Mouse (Mus musculus): ENCODE data around the gene Krt76. TPM values are rescaled to one million over a fixed set of nuclear protein-coding genes. Genes with fewer than 3 reads are reported as not detected.

Krt76 gene
- total RNA-seq, 4 experiments from 2014 or later = not detected

GRCm38 (mm10) chr15:101860421-101861130 is 32.1 kb downstream of the Krt76 start:
- no peak for DNase-seq (ENCODE audit: low spot score in 2 of 2)

GRCm38 (mm10) chr15:101859735-101860170 is 33.0 kb downstream of the Krt76 start:
- DNase-seq (ENCODE audit: low spot score in 2 of 2) = peak in 1 of 2 experiments; percentile 57

- no peak for DNase-seq (ENCODE audit: low spot score in 2 of 2)
Measured at GRCm38 (mm10) chr15:101858673-101859425, 33.9 kb downstream of the Krt76 start.

GRCm38 (mm10) chr15:101856696-101857095 is 36.0 kb downstream of the Krt76 start:
- DNase-seq (ENCODE audit: low spot score in 2 of 2) = no peak

GRCm38 (mm10) chr15:101855732-101856131 is 37.0 kb downstream of the Krt76 start:
- DNase-seq (ENCODE audit: low spot score in 2 of 2) = no peak

- DNase-seq (ENCODE audit: low spot score in 2 of 2) = no peak
Measured at GRCm38 (mm10) chr15:101854294-101854693, 38.4 kb downstream of the Krt76 start.

- no peak for DNase-seq (ENCODE audit: low spot score in 2 of 2)
Measured at GRCm38 (mm10) chr15:101852571-101852970, 40.1 kb downstream of the Krt76 start.

- DNase-seq (ENCODE audit: low spot score in 2 of 2) = no peak
Measured at GRCm38 (mm10) chr15:101850694-101851093, 42.0 kb downstream of the Krt76 start, which contains the start of gene Krt1. Krt1 (minus strand) TSS chr15:101850794.

GRCm38 (mm10) chr15:101845971-101846403 is 46.7 kb downstream of the Krt76 start:
- peak; percentile 37 to 53 for DNase-seq (ENCODE audit: low spot score in 2 of 2)

- no peak for DNase-seq (ENCODE audit: low spot score in 2 of 2)
Measured at GRCm38 (mm10) chr15:101843192-101843591, 49.5 kb downstream of the Krt76 start.

- DNase-seq (ENCODE audit: low spot score in 2 of 2) = no peak
Measured at GRCm38 (mm10) chr15:101834784-101835328, 57.9 kb downstream of the Krt76 start.

Small RNA genes lying within 50 kb of the gene (microRNA-seq; reads per million reads assigned to microRNA genes)
- 0 reads per million in 2 experiments for gene Gm44356

Other genes with a start within 250 kb of the Krt76 start
- not detected for gene Gm5478, start 245.5 kb downstream of the Krt76 start, total RNA-seq (2022)
- gene Krt6b, start 212.6 kb downstream of the Krt76 start, total RNA-seq (2022) = not detected
- gene Krt6a, start 198.6 kb downstream of the Krt76 start, total RNA-seq (2022) = not detected
- not detected for gene Krt5, start 180.0 kb downstream of the Krt76 start, total RNA-seq (2022)
- gene Krt71, start 149.8 kb downstream of the Krt76 start, total RNA-seq (2022) = not detected
- not detected for gene Krt72, start 106.5 kb downstream of the Krt76 start, total RNA-seq (2022)
- gene Krt73, start 90.6 kb downstream of the Krt76 start, total RNA-seq (2022) = 1 to 10 TPM in 3 of 4 experiments, under 1 TPM in 1; 0.76 to 1.4 (median 1.1) TPM
- gene Krt2, start 74.8 kb downstream of the Krt76 start, total RNA-seq (2022) = under 1 TPM; 0.17 to 0.82 (median 0.39) TPM
- gene Krt1, start 42.1 kb downstream of the Krt76 start, total RNA-seq (2022) = 1 to 10 TPM; 1.7 to 3.3 (median 2.6) TPM
- gene Krt77, start 23.2 kb downstream of the Krt76 start, total RNA-seq (2022) = 10 to 100 TPM in 2 of 4 experiments, 1 to 10 TPM in 2; 7.2 to 11.8 (median 10.0) TPM
- not detected for gene Krt4, start 31.8 kb upstream of the Krt76 start, total RNA-seq (2022)
- not detected for gene Krt79, start 47.4 kb upstream of the Krt76 start, total RNA-seq (2022)
- gene Krt78, start 61.4 kb upstream of the Krt76 start, total RNA-seq (2022) = not detected
- gene Krt8, start 111.6 kb upstream of the Krt76 start, total RNA-seq (2022) = under 1 TPM; 0.17 to 0.95 (median 0.23) TPM
- 1 to 10 TPM in 2 of 4 experiments, under 1 TPM in 2; 0.26 to 2.5 (median 1.3) TPM for gene Krt18, start 135.3 kb upstream of the Krt76 start, total RNA-seq (2022)
- 100 to 1,000 TPM; 191 to 203 (median 200) TPM for gene Eif4b, start 180.9 kb upstream of the Krt76 start, total RNA-seq (2022)
- 10 to 100 TPM; 23.3 to 29.5 (median 24.3) TPM for gene Tns2, start 207.5 kb upstream of the Krt76 start, total RNA-seq (2022)
- gene Spryd3, start 243.3 kb upstream of the Krt76 start, total RNA-seq (2022) = 100 to 1,000 TPM; 147 to 167 (median 161) TPM